Mouse (Mus musculus) midbrain, postnatal 0 days (tissue): ENCODE data around the gene Bach1. TPM values are rescaled to one million over a fixed set of nuclear protein-coding genes. Genes with fewer than 3 reads are reported as not detected.

Source experiments
- ATAC-seq: fragments of 200-750 bp; cut with Nextera tagmentation; 2 replicates; pipeline ENCODE4 v1.8.0; 2017; ENCODE audit warnings: moderate number of reproducible peaks, mild to moderate bottlenecking, moderate TSS enrichment, moderate library complexity; ENCODE audit not compliant: low FRiP score
- DNase-seq: peaks from one replicate; pipeline ENCODE4 v3.0.0-alpha.2; 2015; ENCODE audit warnings: low spot score
- H3K27ac ChIP-seq: fragments of 300-500 bp; sonication (generic); 2 replicates; pipeline ENCODE4 v1.5.1; 2014; ENCODE audit warnings: low read depth, mild to moderate bottlenecking, low read length, mixed read lengths
- H3K27me3 ChIP-seq: fragments of 300-500 bp; sonication (generic); 2 replicates; pipeline ENCODE4 v1.6.1; 2014; ENCODE audit warnings: low read length, control low read depth, mixed read lengths; ENCODE audit not compliant: insufficient read depth
- H3K36me3 ChIP-seq: fragments of 300-500 bp; sonication (generic); 2 replicates; pipeline ENCODE4 v1.6.1; 2014; ENCODE audit warnings: low read length, control low read depth, mixed read lengths; ENCODE audit not compliant: insufficient read depth
- H3K4me1 ChIP-seq: fragments of 300-500 bp; sonication (generic); 2 replicates; pipeline ENCODE4 v1.6.1; 2014; ENCODE audit warnings: mild to moderate bottlenecking, control low read depth, antibody characterized with exemption, low read length, mixed read lengths; ENCODE audit not compliant: insufficient read depth
- H3K4me2 ChIP-seq: fragments of 300-500 bp; sonication (generic); 2 replicates; pipeline ENCODE4 v1.6.1; 2014; ENCODE audit warnings: low read depth, mild to moderate bottlenecking, low read length, mixed read lengths; ENCODE audit not compliant: poor library complexity, severe bottlenecking
- H3K4me3 ChIP-seq: fragments of 300-500 bp; sonication (generic); 2 replicates; pipeline ENCODE4 v1.5.1; 2014; ENCODE audit warnings: low read depth, mild to moderate bottlenecking, low read length, moderate library complexity
- H3K9ac ChIP-seq: fragments of 300-500 bp; sonication (generic); replicated peaks from 2 replicates; pipeline ENCODE4 v1.6.1; 2014; ENCODE audit warnings: mild to moderate bottlenecking, low read length, moderate library complexity, mixed read lengths; ENCODE audit not compliant: poor library complexity, severe bottlenecking
- H3K9me3 ChIP-seq: fragments of 300-500 bp; sonication (generic); 2 replicates; pipeline ENCODE4 v1.6.1; 2016; ENCODE audit warnings: low read length, control low read depth
- CTCF ChIP-seq: IDR thresholded peaks from 2 replicates; pipeline ENCODE4 v1.5.1; 2016; ENCODE audit warnings: antibody characterized with exemption, mild to moderate bottlenecking
- WGBS: fragments of 180-500 bp; shearing (Covaris S2); extraction: QIAGEN DNeasy Blood & Tissue Kit; methylation state at CpG from one replicate; pipeline ENCODE4 v1.1.7; 2014; 5-methylcytosine and 5-hydroxymethylcytosine counted together
- polyA plus RNA-seq: library from polyadenylated mRNA; unstranded; fragments of >200 nt; fragmentation: Nextera tagmentation; extraction: Ambion mirVana; gene quantifications from 2 replicates; pipeline ENCODE4 v1.2.1, GENCODE M21; 2015
- total RNA-seq: library from RNA; depleted of rRNA; stranded (reverse); fragments of >200 nt; gene quantifications from 2 replicates; pipeline ENCODE4 v1.2.3, GENCODE M21; 2014

Gene Bach1
- total and polyA plus RNA-seq, 2 experiments from 2014 or later, result 10.3 to 32.9 TPM

DNA sequence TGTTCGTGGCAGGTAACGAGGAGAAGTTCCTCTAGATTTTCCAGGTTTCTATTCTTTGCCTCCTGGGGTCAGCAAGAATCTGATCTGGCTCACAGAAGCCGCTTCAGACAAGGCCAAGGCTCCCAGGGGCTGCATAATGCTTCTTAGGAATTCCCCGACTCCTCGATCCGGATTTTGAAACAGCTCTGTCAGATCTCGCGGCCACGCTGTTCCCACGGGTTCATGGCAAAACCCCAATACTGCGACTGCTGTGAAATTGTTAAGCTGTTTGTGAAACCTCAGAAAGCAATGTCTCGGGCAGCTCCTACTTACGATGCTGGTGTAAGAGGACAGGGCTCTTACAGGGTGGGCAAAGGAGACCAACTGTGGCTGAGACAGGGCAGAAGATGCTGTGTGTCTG lies 53.7 kb downstream of the Bach1 start:
- Histone ChIP-seq H3K4me1 (0 out of 2 replicates have a peak, but pooled peaks cover 2% of the 10 kb centered on the region), H3K27me3 (no peaks in the 10 kb centered on the region), H3K27ac (no peak overlapping the region), H3K4me3 (no peak overlapping the region), H3K9ac (no peak overlapping the region), H3K36me3 (no peaks in the 10 kb centered on the region), H3K4me2 (no peak overlapping the region), H3K9me3 (no peaks in the 10 kb centered on the region)
- no peak for TF ChIP-seq CTCF
- no peak for ATAC-seq
- DNase-seq, result peak; percentile 39
- 27% methylated on average over 13 of the region's 13 CpGs for WGBS

DNA sequence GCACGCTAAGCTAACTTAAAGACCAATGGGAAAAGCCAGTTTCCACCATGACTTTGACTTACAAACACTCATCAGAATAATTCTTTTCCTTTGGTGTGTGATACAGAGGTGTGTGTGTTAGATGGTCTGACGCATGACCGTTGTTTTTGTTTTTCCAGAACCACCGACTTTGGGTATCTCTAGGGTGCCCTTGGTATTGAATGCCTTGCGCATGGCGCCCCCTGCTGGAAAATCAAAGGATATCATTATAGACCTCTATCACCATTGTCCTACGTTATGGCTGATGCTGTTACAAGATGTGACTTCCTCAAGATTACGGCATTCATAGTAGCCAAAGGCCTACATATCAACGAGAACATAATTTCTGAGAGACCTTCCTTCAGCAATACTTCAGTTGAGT lies 56.1 kb downstream of the Bach1 start:
- WGBS, result 68% methylated on average over 9 of the region's 9 CpGs
- peak; percentile 32 for DNase-seq

DNA sequence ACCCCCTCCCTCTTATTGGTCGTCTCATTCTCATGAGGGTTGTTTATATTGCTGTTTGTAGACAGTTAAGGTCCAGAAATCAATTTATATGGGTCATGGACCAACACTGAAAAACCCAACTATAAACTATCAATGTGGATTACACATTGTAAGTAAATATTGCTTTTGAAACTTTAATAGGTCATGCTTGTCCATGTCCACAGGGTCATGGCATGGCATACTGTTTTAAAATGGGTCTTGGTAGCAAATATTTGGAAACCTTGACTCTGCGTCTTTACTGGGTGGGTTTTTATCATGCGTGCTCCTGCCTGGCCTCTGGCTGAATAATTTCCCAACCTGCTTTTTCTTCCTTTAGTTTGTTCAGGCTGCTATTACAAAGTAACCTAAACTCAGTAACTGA lies 57.2 kb downstream of the Bach1 start:
- Histone ChIP-seq H3K9me3 (no peaks in the 10 kb centered on the region), H3K27me3 (no peaks in the 10 kb centered on the region), H3K27ac (no peak overlapping the region), H3K4me1 (0 out of 2 replicates have a peak, but pooled peaks cover 2% of the 10 kb centered on the region), H3K36me3 (no peaks in the 10 kb centered on the region), H3K4me3 (no peak overlapping the region), H3K9ac (no peak overlapping the region), H3K4me2 (no peak overlapping the region)
- ATAC-seq, result no peak
- WGBS, result 87% methylated on average over 3 of the region's 3 CpGs
- DNase-seq, result no peak
- no peak for TF ChIP-seq CTCF

More for the DNA sequence above, 56.1 kb downstream of the Bach1 start:
- peak; percentile 62 for TF ChIP-seq CTCF
- ATAC-seq, result no peak
- Histone ChIP-seq H3K27ac (no peak overlapping the region), H3K4me3 (no peak overlapping the region), H3K4me2 (no peak overlapping the region), H3K36me3 (no peaks in the 10 kb centered on the region), H3K9ac (no peak overlapping the region), H3K9me3 (no peaks in the 10 kb centered on the region), H3K27me3 (no peaks in the 10 kb centered on the region), H3K4me1 (0 out of 2 replicates have a peak, but pooled peaks cover 2% of the 10 kb centered on the region)

DNA sequence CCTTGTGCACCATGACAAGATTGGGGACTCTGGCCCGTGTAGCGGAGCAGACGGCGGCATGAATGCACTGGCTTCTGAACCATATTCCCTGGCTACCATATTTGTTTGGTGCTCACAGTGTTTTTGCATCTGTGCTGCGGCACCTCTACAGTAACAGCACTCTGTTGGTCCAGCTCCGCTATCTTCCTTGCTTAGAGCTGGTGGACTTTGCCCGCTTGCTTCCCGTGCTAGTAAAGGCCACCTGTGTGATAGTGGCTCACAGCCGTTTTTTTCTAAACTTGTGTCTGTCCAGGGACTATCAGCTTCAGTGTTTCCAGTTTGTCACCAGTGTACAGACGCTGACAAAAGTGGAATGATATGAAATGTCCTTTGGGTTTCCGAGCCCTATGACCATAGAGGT lies 59.3 kb downstream of the Bach1 start:
- Histone ChIP-seq H3K27me3 (no peaks in the 10 kb centered on the region), H3K4me2 (no peak overlapping the region), H3K9me3 (no peaks in the 10 kb centered on the region), H3K36me3 (no peaks in the 10 kb centered on the region), H3K4me1 (no peaks in the 10 kb centered on the region), H3K9ac (no peak overlapping the region), H3K27ac (no peak overlapping the region), H3K4me3 (no peak overlapping the region)
- DNase-seq (no peak), ATAC-seq (no peak)
- WGBS, result 97% methylated on average over 11 of the region's 11 CpGs
- no peak for TF ChIP-seq CTCF

DNA sequence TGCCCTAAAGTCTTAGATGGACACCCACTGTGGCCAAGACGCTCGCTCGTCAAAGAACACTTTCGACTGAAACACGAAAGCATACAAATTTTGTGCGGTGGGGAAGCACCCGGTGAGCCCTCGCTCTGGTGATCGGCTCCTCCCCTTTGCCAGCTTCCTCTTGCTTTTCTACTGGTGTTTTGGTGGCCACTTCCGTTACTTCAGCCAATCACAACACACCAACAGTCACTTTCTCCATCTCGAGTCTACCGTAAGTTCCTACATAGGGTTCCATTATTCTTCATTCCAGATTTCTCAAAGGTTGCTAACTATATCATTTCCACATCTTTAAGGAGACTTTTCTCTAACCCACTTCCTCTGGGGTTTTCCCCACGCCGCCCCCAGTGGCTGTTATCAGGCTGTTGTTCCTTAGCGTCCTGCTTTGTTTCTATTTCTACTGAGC lies 65.9 kb downstream of the Bach1 start:
- H3K27ac ChIP-seq, result no peak overlapping the region
- no peak overlapping the region for H3K4me2 ChIP-seq
- no peaks in the 10 kb centered on the region for H3K9me3 ChIP-seq
- H3K36me3 ChIP-seq, result no peaks in the 10 kb centered on the region
- no peaks in the 10 kb centered on the region for H3K4me1 ChIP-seq
- no peak overlapping the region for H3K9ac ChIP-seq
- DNase-seq (no peak), ATAC-seq (no peak)
- no peak overlapping the region for H3K4me3 ChIP-seq
- TF ChIP-seq CTCF, result no peak
- 92% methylated on average over 15 of the region's 15 CpGs for WGBS
- H3K27me3 ChIP-seq, result no peaks in the 10 kb centered on the region

DNA sequence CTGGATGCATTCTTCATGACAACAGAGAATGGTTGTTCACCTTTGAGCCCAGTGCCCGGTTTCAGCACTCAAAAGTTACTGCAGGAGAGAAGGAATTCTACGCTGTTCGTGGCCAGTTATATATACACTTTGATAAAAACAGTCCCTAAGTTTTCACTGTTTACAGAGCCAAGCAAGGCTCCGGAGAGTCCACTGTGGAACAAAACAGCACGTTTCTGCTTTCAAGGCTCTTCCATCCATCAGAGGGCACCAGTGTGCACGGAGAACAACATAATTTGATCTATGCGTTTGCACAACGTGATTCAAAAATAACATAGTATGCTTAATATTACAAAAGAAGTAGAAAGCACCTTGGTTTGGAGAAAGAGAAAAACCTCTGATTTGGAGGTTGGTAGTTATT lies 67.2 kb downstream of the Bach1 start:
- Histone ChIP-seq H3K36me3 (no peaks in the 10 kb centered on the region), H3K4me3 (no peak overlapping the region), H3K9me3 (no peaks in the 10 kb centered on the region), H3K9ac (no peak overlapping the region), H3K27me3 (no peaks in the 10 kb centered on the region), H3K27ac (no peak overlapping the region), H3K4me1 (no peaks in the 10 kb centered on the region), H3K4me2 (no peak overlapping the region)
- DNase-seq, result peak; percentile 39
- no peak for ATAC-seq
- peak; percentile 69 for TF ChIP-seq CTCF
- 65% methylated on average over 8 of the region's 8 CpGs for WGBS
